Mouse (Mus musculus) thymus, postnatal 4 days (tissue): ENCODE results near the gene Ngb.

Experiments
- DNase-seq: peaks from one replicate; pipeline ENCODE4 v3.0.0; 2021

Ngb gene

GRCm38 (mm10) chr12:87089701-87090100, 12.6 kb downstream of the Ngb start:
- no peak for DNase-seq

DNA sequence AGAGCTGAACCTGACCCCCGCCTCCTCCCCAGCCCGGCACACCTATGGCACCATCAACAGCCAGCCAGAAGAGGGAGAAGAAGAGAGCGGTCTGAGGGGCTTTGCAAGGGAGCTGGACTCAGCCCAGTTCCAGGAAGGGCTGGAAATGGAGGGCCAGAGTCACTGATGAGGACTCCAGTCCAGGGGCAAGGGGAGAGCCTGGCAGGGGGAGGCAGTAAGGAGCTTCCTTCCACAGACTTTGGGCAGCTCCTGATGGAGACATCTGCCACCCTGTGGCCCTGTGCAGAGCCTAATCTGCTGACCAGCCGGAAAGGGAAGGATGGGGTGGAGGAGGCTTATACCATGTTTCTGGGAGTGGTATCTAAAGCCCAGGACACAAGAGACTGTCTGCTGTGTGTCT, 13.1 kb downstream of the Ngb start:
- no peak for DNase-seq

- DNase-seq: peak; percentile 59
Measured at GRCm38 (mm10) chr12:87088331-87088730, 14.0 kb downstream of the Ngb start.

DNA sequence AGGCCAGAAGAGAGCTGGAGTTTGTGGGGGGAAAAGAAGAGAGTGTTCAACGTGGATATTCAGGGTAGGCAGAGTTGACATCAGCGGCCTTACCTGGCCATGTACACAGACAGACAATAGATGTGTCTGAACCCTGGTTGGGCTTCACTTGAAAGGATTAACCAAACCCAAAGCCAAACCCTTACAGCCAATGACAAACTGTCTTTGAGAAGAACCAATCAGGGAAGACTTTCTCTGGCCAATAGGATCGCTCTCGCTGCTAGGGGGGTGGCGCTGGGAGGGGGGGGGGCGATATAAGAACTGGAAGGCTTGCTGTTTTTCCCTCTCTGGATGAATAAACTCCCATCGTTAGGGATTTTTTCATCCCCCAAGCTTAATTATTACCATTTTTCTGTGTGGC, 15.1 kb downstream of the Ngb start:
- DNase-seq: no peak

DNA sequence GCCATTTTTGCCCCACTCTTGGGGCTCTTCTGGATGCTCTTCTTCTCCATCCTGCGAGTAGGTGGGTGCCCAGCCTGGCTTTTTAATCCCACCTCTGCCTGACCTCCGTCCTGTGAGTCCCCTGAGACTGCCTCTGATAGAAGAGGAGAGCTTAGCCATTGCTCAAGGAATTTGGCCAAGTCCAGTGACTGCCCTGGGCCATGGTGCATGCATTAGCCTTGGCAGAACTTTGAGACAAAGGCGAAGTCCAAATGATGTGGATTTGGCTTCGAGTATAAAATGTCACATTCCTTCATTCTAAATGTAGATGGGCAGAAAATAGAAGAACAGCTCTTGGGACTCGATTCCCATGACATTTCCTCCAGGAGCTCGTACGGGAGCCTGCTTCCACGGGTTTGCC, 19.5 kb downstream of the Ngb start:
- no peak for DNase-seq

GRCm38 (mm10) chr12:87076610-87077009, 25.7 kb downstream of the Ngb start:
- no peak for DNase-seq

- no peak for DNase-seq
Measured at GRCm38 (mm10) chr12:87070520-87070919, 31.8 kb downstream of the Ngb start.

- DNase-seq: no peak
Measured at GRCm38 (mm10) chr12:87066429-87066828, 35.9 kb downstream of the Ngb start.

DNA sequence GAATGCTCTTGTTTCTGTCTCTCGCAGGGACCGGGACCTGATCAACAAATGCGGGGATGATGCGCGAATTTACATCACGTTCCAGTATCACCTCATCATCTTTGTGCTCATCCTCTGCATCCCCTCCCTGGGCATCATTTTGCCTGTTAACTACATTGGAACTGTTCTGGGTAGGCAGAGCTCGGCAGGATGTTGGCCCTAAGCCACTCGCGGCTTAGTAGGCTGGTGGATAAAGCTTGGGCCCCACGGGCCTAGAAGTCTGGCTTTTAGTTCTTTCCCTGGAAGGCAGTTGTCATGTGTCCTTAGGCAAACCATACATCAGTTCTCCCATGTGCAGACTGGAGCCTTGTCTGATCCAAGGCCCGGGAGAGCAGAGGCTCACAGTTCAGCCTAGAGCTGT, 36.9 kb downstream of the Ngb start:
- DNase-seq: no peak

DNA sequence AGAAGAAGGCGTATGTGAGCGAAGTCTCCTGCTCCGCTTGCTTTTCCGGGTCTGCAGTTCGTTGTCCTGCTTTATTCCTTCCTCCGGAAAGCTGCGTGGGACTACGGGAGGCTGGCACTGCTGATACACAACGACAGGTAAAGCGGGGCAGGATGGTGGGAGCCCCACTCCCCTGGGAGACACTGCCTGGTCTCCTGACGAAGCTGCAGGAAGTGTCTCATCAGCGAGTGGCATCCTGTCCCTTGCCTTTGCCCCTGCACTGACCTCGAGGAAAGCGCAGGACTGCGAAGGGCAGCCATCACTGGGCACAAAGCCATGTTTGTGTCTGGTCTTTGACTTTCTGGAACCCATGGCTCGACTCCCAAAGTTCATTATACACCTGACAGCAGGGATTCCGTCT, 45.3 kb downstream of the Ngb start:
- DNase-seq: no peak

DNA sequence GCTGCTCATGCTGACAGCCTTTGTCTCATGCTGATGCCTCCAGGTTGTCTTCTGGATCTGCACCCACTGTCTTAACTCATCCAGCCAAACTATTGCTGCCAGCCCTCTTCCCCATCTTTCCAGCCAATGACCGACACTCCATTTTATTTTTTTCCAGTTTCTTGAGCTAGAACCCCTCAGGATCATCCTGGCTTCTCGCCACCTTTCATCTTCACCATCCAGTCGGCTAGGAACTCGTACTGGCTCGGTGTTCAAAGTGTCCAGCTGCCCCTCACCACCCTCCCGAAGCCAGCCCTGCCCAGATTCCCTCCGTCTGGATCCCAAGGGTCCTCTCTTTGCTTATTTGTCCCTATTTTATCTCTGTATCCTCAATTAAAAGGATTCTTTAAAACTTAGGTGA, 47.5 kb downstream of the Ngb start:
- no peak for DNase-seq

- peak; percentile 92 for DNase-seq
Measured at GRCm38 (mm10) chr12:87052661-87053321, 49.5 kb downstream of the Ngb start.

GRCm38 (mm10) chr12:87047536-87047935, 54.8 kb downstream of the Ngb start:
- no peak for DNase-seq
